Comparison of ENCODE assay signal across 28 mouse cellular contexts in the genomic region with DNA sequence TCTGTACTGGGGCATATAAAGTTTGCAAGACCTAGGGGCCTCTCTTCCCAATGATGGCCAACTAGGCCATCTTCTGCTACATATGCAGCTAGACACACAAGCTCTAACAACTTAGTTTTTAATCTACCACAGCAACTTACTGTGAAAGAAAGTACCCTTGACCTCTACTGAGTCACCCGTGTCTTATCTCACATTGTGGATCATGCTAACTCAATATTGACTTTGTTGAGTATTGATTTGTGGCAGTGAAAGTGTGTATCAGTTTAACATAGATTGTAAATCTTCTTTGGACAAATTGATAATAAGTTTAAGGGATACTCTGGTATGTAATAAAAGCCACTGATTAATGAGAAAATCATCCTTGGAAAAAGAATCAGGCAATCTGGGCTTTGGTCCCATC.
"Had no signal": no experiment of that assay in that cellular context is flagged by ENCODE, and none has a peak within 500 bp of the region (broad histone marks: within the 10 kb centered on the region; RNA-seq: fewer than 3 reads in every experiment).

No protein-coding gene starts in this region.

- H3K4me1 ChIP-seq: limb, embryonic 10.5 days; limb, embryonic 12.5 days; limb, embryonic 13.5 days; limb, embryonic 15.5 days; liver, embryonic 12.5 days; liver, embryonic 13.5 days; liver, embryonic 15.5 days; lung, embryonic 15.5 days; megakaryocyte, embryonic 14.5 days; midbrain, embryonic 10.5 days; midbrain, embryonic 12.5 days; midbrain, embryonic 13.5 days; midbrain, embryonic 15.5 days; neural tube, embryonic 12.5 days had no signal

- H3K27me3 ChIP-seq: limb, embryonic 12.5 days; limb, embryonic 13.5 days; limb, embryonic 15.5 days; liver, embryonic 12.5 days; liver, embryonic 13.5 days; liver, embryonic 15.5 days; lung, embryonic 15.5 days; megakaryocyte, embryonic 14.5 days; midbrain, embryonic 12.5 days; midbrain, embryonic 13.5 days; midbrain, embryonic 15.5 days; neural tube, embryonic 12.5 days had no signal

- H3K9ac ChIP-seq: limb, embryonic 12.5 days; limb, embryonic 13.5 days; limb, embryonic 15.5 days; liver, embryonic 12.5 days; liver, embryonic 13.5 days; liver, embryonic 14.5 days; liver, embryonic 15.5 days; liver, postnatal 0 days; lung, embryonic 14.5 days; lung, embryonic 15.5 days; midbrain, embryonic 12.5 days; midbrain, embryonic 13.5 days; midbrain, embryonic 15.5 days; neural tube, embryonic 12.5 days had no signal

- H3K27ac ChIP-seq: left cerebral cortex, adult 2 months; limb, embryonic 10.5 days; limb, embryonic 12.5 days; limb, embryonic 13.5 days; limb, embryonic 15.5 days; liver, embryonic 12.5 days; liver, embryonic 13.5 days; liver, embryonic 14.5 days; liver, embryonic 15.5 days; lung, embryonic 15.5 days; macrophage; midbrain, embryonic 10.5 days; midbrain, embryonic 12.5 days; midbrain, embryonic 13.5 days; midbrain, embryonic 15.5 days; neural tube, embryonic 12.5 days had no signal

- DNase-seq: left cerebral cortex, postnatal 4 days; liver, embryonic 13.5 days; liver, postnatal 0 days; lung, adult 18-20 months; lung, adult 2 months; lung, embryonic 14.5 days; lung, postnatal 10 days; lung, postnatal 14 days; lung, postnatal 36 days; lung, postnatal 4 days; midbrain, embryonic 14.5 days had no signal

- H3K36me3 ChIP-seq: limb, embryonic 10.5 days; limb, embryonic 12.5 days; limb, embryonic 13.5 days; limb, embryonic 15.5 days; liver, embryonic 12.5 days; liver, embryonic 13.5 days; liver, embryonic 15.5 days; lung, embryonic 15.5 days; midbrain, embryonic 10.5 days; midbrain, embryonic 12.5 days; midbrain, embryonic 13.5 days; midbrain, embryonic 15.5 days; neural tube, embryonic 12.5 days had no signal

- H3K4me3 ChIP-seq: left cerebral cortex, adult 2 months; limb, embryonic 10.5 days; limb, embryonic 12.5 days; limb, embryonic 13.5 days; limb, embryonic 15.5 days; liver, embryonic 12.5 days; liver, embryonic 13.5 days; liver, embryonic 15.5 days; lung, embryonic 15.5 days; megakaryocyte, embryonic 14.5 days; midbrain, embryonic 10.5 days; midbrain, embryonic 12.5 days; midbrain, embryonic 13.5 days; midbrain, embryonic 15.5 days; myocyte; neural tube, embryonic 12.5 days had no signal
